Mouse (Mus musculus): ENCODE measurements at regions not wholly inside any gene's neighbourhood (a gene's known extent, or its start where the extent isn't known, plus 50 kb on each side); places are given as distances from the start of the nearest gene placed in this dataset.

DNA sequence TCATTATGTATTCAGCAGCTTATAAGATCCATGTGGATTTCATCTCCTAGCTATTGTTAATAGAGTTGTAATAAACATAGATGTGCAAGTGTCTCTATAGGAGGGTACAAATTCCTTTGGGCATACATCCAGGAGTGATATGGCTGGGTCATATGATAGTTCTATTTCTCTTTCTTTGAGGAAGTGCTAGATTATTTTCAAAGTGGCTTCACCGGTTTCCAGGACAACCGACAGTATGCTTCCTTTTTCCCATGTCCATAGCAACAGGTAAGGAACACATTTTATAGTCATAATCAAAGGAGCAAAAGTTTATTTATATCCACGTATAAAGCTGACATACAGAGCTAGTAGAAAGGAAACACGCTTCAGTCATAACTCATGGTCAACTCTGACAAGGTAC is 710.2 kb upstream of the Tenm4 start:
- no peak for DNase-seq (ENCODE audit: low spot score)

DNA sequence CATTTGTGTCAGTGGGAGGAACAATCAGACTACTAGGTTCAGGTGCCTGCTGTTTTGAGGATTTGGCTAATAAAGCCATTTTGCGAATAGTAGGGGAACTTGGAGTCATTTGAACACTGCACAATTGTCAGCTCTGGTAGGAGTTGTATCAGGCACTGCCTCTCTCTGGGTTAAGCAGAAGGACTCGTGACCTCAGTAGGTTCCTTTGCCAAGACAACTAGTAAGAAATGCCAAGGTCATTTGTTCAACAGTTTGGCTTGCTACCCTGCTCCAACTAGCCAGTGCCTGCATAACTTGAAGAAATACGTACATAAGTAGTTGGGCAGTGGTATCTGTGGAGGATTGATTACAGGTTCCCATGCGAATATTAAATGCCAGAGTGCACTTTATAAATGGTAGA is 705.5 kb upstream of the Tenm4 start:
- no peak for DNase-seq (ENCODE audit: low spot score)

DNA sequence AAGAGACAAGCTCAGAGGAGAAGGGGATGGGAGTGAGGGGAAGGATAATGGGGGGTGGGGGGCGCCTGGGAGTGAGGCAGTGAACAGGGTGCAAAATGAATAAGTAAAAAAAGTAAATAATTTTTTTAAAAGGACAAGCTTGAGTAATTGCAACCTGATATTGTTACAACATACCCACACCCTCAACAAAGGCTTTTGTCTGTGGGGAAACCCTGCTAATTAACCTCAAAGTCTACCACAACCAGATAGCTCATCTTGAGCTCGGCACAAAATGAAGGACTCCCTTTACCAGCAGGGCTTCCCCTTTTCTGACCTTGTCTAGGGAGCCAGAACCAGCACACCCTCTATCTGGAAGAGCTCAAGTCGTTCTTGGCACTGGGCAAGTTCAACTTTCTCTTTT is 704.0 kb upstream of the Tenm4 start:
- no peak for DNase-seq (ENCODE audit: low spot score)

DNA sequence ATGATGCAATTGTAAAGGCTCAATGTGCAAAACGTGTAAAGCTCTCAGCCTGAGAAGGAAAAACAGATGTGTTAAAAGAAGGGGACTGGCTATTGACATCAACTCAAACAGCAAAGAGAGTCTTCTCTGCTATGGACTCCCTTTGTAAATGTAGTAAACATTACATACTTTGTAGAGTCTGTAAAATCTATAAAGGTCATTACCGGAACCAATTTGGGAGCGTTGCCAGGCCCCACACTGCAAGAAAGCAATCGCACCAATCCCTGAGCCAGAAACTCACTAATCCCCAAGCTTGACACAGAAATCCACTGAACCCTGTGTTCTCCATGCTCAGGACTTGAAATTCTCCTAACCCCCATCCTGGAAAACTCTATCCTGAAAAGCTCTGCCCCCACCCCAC is 697.2 kb upstream of the Tenm4 start:
- no peak for DNase-seq (ENCODE audit: low spot score)

DNA sequence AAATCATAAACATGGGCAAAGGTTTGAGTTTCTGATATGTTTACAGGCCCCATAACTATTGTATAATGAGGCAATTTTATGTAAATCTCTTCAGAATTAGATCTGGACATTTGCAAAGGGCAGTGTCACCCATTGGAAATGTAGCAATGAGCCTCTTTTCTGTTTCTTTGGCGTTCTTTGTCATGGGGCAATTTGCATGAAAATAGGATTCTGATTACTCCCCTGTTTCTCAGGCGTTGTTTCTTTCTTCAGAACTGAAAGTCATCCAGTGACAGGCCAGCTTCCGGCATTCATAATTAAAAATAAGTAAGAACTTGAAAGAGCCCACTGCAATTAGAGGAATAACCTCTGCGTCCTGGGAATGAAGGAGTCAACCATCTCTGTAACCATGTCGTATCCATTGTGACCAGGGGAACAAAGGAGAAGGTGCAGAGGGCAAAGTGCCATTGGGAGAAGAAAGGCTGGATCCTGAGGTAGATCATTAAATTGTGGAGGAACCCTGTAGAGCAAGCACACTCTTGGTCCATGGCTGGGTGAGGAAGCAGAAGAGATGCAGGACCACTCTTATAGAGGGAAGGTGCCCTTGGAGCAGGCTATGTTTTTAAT is 690.8 kb upstream of the Tenm4 start:
- no peak for DNase-seq (ENCODE audit: low spot score)

DNA sequence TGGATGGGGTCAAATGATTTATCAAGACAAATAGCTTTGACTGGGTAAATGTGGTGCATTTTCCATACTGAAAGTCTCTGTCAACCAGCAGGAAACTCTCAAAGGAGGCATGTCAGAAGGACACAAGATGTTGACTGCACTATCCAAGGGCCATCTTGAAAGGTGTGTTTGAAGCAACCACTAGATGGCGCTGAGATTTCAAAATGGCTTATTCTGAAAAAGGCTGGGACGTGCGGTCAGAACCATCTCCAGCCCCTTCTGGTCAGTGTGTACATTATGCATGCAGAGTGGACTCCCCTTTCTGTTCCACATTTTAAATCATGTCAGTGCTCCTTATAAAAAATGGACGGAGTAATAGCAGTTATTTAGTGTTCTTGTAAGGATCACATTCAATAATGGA is 681.4 kb upstream of the Tenm4 start:
- peak; percentile 35 for DNase-seq (ENCODE audit: low spot score)

DNA sequence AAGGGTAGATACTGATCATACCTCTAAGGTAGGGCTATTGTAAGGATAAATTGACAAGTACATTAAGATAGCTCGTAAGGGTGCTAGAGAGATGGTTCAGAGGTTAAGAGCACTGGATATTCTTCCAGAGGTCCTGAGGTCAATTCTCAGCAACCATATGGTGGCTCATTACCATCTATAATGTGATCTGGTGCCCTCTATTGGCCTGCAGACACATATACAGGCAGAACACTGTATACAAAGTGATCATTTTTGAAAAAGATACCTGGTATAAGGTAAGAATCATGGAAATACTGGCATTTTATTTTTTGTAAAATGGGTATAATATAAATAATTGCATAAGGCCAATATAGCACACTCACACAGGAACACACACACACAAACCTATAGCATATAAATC is 676.3 kb upstream of the Tenm4 start:
- DNase-seq (ENCODE audit: low spot score): no peak

DNA sequence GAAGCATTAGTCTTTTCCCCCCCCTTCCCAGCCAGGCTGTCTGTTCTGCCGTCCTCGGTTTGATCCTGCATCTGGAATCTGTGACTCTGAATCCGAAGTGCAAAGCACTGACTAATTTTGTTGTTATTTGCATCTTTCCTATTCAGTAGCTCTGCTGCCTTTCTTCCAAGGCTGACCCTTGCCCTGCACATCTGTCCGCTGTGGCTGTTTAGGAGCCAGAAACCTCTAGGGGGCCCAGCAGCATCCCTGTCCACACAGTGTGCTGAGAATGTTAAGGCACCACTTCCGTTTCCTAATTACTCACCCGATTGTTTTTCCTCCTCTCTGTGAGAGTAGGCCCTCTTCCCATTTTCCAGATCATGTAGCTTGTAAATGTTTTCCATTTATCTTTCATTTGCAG is 668.1 kb upstream of the Tenm4 start:
- no peak for DNase-seq (ENCODE audit: low spot score)

DNA sequence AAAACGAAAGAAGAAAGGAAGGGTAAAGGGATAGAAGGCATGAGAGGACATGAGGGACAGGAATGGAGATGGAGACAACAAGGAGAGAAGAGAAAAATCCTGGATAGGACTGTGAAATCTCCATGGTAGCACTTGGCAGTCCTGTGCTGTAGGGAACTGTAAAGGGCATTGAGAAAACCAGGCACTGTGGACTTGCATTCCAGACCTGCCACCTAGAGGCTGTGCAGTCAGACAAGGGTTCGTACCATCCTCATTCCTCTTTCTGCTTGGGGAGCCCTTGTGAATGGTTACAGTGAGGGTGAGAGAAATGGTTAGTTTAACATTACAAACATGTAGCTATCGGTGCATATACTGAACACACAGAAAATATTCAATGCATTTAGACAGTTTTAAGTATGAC is 623.8 kb upstream of the Tenm4 start:
- DNase-seq (ENCODE audit: low spot score): no peak

DNA sequence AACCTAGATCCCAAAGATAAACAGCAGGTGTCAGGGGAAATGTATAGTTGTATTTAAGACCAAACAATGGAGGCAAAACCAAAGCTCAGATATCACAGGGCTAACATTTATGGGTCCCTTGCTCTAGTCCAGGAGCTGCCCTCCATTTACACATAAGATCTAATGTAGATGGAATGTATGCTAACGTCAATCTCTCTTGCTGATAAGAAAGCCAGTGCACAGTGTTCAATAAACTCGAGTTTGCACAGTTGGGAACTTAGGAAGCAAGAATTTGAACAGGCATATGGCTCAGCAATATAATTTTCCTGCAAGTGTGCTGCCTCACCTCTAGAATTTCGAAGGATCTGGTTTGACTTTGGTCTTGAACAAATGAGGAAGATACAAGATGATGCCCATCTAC is 620.9 kb upstream of the Tenm4 start:
- DNase-seq (ENCODE audit: low spot score): no peak

DNA sequence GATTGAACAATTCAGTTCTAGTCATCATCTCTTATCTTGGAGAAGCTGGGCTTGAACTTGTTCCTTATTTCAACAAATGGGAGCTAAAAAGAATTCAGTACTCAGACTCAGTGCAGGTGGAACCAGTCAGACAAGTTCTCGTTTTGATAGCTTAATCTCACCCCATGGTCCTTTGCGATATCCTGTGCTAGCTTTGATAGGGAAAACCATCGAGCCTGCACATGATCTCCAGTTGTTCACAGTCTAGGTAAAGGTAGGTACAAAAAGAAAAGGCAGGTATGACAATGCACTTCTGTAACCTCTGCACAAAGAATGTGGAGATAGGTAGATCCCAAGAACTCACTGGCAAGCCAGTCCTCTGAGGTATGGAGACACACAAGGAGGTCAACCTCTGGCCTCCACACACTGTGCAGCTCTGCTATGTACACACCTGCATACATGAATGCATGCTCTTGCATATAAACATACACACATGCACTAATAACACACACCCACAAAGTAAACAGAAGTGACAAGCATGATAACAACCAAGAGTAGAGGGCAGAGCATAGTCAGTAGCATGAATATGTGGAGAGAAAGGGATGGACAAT is 619.2 kb upstream of the Tenm4 start:
- DNase-seq (ENCODE audit: low spot score): no peak

DNA sequence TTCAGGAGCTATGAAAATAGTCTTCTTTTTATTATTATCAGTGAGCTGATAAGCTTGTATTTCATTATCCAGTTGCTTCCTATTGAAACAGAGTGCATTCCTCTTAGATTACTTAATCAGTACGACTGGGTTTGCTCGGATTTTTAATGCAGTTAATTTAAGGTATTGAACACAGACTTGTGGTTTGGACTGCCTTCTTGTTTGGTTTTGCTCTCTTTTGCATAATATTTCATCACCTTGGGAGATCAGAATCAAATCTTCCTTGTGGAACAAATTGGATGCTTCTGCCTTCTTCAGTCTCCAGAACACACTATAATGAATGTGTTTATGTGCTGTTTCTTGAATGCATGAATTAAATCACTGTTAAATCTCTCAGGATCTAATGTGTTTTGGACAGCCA is 612.5 kb upstream of the Tenm4 start:
- no peak for DNase-seq (ENCODE audit: low spot score)

DNA sequence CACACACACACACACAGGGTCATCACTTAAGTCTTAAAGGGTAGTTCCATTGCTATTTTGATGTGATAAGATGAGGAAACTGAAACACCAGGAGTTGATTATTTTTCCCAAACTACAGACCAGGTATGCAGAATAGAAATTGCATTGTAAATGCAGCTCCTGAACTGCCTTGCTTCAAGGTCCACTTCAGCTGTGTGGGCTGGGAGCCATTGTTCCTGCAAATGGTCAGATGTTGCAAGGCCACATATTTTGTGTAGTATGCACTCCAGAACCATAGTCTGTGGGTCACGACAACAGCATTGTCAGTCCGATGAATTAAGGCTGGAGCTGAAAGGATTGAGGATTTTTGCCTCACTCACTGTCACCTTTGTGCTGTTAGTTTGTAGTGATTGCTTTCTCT is 592.4 kb upstream of the Tenm4 start:
- DNase-seq (ENCODE audit: low spot score): peak; percentile 52

DNA sequence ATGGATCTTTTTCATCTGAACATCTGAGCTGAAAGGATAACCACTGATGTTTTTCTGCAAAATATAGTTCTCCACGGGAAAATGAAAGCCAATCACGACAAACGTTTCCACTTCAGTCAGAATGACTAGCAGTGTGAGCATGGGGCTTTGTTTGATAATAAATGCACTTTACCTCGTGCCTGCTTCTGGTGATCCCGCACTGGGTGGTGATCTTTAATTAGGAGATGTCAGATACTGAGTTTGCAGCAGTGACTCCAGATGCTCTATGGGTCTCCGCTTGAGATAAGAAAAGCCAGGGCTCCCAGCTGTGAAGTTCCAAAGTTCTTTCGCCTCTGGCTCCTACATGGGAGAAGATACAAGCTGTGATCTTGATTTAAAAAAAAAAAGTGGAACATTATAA is 589.7 kb upstream of the Tenm4 start:
- DNase-seq (ENCODE audit: low spot score): no peak

DNA sequence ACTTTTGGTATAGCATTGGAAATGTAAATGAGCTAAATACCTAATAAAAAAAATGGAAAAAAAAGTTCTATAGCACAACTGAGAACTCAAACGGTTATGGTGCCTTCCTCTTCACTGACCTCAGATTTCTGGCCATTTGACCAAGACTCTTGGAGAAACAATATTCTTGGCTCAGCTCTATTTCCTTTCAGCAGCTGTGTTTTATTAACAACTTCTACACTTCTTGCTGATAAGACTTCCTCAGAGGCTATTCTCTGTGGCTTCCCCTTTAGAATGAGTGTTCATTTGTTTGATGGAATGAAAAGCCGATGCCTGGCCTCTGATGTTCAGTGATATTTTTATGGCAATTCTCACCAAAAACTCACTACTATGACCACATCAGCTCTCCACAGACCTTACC is 572.7 kb upstream of the Tenm4 start:
- no peak for DNase-seq (ENCODE audit: low spot score)

DNA sequence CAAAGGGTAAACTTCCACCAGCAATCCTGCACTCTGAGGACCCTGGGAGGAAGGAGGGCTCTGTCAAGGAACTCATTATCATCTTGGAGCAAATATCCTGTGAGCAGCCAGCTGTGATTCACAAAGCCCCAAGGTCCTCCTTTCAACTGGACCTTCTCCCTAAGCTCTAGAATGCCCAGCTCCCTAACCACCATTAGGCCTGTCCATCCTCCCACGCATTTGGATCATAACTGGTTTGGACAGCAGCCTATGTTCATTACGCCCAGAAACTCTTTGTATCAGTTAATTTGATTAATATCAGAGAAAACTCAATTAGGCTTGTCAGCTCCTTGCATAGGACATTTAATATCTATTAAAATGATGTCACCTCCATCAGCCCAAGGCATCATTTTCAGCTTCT is 557.3 kb upstream of the Tenm4 start:
- DNase-seq (ENCODE audit: low spot score): no peak

DNA sequence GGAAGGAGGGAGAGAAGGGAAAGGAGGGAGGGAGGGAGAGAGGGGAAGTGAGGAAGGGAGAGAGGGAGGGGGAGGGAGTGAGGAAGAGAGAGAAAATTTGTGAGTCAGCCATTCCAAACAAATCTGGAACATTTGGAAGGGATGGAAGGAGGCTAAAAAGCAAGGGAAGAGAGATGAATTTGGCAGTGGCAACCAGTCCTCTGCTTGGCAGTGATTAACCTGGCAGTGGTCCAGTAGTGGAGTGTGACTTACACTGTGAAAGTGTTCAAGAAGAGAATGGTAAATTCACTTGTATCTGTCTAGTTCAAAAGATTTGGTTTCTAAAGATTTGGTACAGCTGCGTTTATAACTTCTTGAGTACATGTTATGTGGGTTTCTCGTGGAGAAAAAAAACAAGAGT is 553.7 kb upstream of the Tenm4 start:
- DNase-seq (ENCODE audit: low spot score): peak; percentile 0

DNA sequence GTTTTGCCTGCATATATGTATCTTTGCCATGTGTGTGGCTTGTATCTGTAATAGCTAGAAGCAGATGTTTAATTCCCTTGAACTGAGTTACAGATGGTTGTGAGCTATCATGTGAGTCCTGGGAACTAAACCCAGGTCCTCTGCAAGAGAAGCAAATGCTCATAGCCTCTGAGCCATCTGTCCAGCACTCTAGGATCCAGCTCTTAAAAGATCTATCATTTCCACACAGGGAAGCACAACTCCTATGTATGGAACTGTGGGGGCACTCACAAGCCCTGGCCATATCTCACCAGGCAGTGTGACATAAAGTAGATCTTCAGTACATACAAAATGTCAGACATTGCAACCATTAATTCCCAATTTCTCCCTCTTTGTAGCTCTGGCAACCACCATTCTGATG is 552.9 kb upstream of the Tenm4 start:
- DNase-seq (ENCODE audit: low spot score): no peak

DNA sequence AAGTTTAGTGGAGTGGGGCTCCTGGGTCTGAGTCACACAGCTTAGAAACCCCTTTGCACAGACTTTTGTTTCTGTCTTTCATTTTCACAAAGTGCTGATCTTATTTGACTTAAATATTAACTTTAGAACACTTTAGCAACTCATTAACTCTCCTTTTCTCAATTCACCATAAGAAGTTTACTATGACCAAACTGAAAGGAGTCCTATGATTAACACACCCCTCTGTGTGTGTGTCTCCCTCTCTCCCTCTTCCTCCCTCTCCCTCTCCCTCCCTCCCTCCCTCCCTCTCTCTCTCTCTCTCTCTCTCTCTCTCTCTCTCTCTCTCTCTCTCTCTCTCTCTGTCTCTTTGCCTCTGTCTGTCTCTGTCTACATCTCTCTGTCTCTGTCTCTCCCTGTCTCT is 551.0 kb upstream of the Tenm4 start:
- DNase-seq (ENCODE audit: low spot score): no peak

DNA sequence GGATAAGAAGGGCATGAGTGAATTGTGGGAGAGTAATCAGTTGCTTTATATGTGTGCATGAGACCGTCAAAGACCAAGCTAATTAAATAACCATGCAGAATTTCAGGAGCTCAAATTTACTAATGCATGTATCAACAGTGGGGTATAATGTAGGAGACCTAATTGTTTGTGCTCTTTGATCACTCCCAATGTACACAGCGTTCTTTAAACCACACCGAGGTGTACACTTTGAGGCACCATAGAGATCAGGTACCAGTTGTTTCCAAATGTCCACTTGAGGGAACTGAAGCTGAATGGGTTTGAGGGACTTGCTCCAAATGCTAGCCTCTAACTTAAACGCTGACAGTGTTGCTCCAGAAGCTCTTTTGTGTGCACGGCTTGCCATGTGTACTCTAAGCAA is 530.4 kb upstream of the Tenm4 start:
- DNase-seq (ENCODE audit: low spot score): no peak

DNA sequence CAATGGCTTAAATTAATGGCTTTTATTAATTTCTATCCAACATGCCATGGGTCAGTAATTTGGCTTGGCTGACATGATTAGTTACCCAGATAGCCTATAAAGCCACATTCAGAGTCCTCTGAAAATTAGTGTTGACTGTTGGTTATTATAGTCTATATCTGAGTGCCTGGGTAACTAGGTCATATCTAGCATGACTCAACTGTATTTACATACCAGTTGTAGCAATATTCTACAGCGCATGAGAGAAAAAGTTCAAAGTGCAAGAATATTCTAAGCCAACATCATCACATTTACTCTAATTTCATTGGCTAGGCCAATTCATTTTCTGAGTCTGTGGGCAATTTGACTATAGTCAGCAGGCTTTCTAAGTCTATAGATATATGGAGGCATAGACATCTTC is 496.7 kb upstream of the Tenm4 start:
- no peak for DNase-seq (ENCODE audit: low spot score)

DNA sequence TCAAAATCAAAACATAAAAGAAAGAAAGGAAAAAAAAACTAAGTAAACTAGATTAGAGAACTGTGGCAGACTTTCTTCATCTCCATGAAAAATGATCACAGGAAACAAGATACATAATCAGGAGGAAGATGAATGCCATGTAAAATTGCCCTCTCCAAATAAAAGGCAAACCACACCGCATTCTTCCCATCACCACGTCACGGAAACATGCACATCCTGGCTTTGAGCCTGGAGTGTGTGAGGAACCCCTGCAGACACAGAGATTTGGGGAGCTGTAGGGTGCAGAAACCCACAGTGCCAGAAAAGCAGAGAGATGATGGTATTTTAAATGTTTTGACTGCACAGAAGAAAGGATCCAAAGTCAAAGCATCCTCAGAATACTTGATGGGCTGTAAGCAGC is 488.5 kb upstream of the Tenm4 start:
- no peak for DNase-seq (ENCODE audit: low spot score)

DNA sequence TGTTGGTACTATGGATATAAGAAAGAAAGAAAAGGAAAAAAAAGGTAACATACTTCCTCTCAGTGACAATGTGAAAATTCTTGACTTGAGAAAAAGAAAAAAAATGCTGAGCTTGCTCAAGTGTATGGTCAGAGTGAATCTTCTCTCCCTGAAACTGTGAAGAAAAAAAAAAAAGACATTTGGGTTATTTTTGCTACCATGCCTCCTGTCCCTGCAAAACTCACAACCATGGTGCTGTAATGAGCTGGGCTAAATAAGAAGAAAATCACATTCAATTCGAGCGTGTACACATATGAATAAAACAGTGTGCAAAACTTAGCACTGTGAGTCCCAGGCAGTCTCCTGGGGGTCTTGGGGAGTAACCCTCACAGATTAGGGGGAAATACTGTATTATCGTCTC is 483.3 kb upstream of the Tenm4 start:
- no peak for DNase-seq (ENCODE audit: low spot score)

All from lung, postnatal 25 days (tissue).